Mouse (Mus musculus): Measurements from ENCODE around the gene Lman1l. TPM values are rescaled to one million over a fixed set of nuclear protein-coding genes. Genes with fewer than 3 reads are reported as not detected.

The Lman1l gene
- polyA plus RNA-seq, 1 experiment: 0.06 TPM

DNA sequence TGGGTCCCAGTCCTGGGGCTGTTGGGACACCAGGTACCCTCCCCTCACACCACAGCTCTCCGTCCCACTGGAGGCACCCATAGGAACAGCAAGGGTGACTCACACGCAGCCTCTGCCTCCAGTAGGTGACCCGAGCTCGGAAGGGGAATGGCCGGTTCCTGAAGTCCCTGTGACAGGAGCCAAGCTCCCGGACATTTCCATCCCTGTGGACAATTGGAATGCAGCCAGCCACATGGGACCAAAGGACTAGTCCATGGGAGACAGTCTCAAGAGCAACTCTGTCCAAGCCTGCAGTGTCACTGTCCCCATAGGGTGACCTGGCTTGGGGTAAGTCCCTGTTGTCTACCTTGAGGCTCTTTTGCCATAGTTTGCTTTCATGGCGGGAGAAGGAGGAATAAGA lies 6.6 kb downstream of the Lman1l start:
- TF ChIP-seq CTCF (IDR thresholded peaks at IDR 0.05; ENCODE audit: insufficient read depth, low read length): no peak
- TF ChIP-seq POLR2A (IDR thresholded peaks at IDR 0.05; ENCODE audit: borderline replicate concordance, extremely low read depth, low read depth, low read length): no peak
- Histone ChIP-seq H3K4me1 (ENCODE audit: control insufficient read depth, insufficient read depth, low read length) (no peaks in the 10 kb centered on the region), H3K4me3 (replicated peaks; ENCODE audit: extremely low read depth, low read depth, low read length) (no peak overlapping the region)
- WGBS: 69% methylated on average over 7 of the region's 7 CpGs
- DNase-seq: no peak

DNA sequence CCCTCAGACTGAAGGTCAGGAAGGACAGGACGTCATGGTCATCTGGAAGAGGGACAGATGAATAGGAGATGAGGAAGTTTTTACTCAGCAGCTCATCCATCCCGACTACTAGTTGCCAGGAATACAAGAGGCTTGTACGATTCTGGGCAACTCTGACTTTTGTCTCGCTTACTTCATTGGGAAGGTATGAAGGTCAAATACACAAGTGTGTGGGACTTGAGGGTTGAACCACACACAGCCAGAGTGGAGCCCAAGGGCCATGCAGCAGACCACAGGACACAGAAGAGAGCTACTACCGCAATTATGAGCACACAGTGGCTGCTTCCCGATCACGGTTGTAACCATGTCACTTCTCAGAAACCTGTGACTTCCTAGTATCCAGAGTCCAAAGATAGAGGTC lies 8.0 kb downstream of the Lman1l start:
- no peak for TF ChIP-seq CTCF (IDR thresholded peaks at IDR 0.05; ENCODE audit: insufficient read depth, low read length)
- TF ChIP-seq POLR2A (IDR thresholded peaks at IDR 0.05; ENCODE audit: borderline replicate concordance, extremely low read depth, low read depth, low read length): no peak
- H3K4me1 ChIP-seq (ENCODE audit: control insufficient read depth, insufficient read depth, low read length): no peaks in the 10 kb centered on the region
- DNase-seq: no peak
- no peak overlapping the region for H3K4me3 ChIP-seq (replicated peaks; ENCODE audit: extremely low read depth, low read depth, low read length)
- 54% methylated on average over 7 of the region's 7 CpGs for WGBS

DNA sequence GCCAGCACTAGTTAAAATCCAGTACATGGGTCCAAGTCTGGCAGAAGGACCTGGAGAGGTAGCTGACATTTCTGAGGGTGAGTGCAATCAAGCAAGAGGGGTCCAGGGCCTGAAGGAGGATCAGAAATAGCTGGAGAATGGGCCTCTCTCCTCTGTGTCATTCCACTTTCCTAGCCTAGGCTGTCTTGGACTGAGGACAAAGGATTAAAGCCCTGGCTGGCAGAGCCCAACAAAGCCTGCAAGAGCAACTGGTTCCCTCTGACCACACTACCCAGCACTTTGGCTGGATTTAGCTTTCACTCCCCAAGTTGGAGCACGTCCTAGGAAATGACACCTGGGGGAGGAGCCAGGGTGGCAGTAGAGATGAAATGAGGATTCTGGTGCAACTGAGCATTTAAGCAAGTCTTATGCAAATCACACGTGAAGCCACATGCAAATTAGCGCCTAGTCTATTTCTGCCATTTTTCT lies 10.2 kb downstream of the Lman1l start:
- TF ChIP-seq CTCF (IDR thresholded peaks at IDR 0.05; ENCODE audit: insufficient read depth, low read length) (no peak), POLR2A (IDR thresholded peaks at IDR 0.05; ENCODE audit: borderline replicate concordance, extremely low read depth, low read depth, low read length) (no peak)

DNA sequence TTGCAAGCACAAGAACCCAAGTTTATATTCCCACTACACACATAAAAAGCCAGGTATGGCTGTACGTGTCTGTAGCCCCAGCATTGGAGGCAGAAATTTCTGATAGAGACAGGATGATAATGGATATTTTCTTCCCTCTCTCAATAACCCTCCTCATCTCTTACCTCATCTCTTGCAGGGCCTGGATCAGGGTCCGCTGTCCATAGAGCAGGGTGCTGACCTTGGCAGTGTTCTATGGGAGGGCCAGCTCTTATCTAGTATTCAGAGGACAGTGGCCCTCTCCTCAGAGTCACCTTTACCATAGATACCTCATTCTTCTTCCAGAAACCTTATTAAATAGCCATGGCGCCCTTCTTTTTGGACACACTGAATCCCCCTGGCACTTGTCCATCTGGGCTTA lies 10.8 kb downstream of the Lman1l start:
- DNase-seq: no peak
- WGBS: 39% methylated on average over 3 of the region's 3 CpGs
- Histone ChIP-seq H3K4me1 (ENCODE audit: control insufficient read depth, insufficient read depth, low read length) (no peaks in the 10 kb centered on the region), H3K4me3 (replicated peaks; ENCODE audit: extremely low read depth, low read depth, low read length) (no peak overlapping the region)
- TF ChIP-seq CTCF (IDR thresholded peaks at IDR 0.05; ENCODE audit: insufficient read depth, low read length): no peak
- TF ChIP-seq POLR2A (IDR thresholded peaks at IDR 0.05; ENCODE audit: borderline replicate concordance, extremely low read depth, low read depth, low read length): no peak

More for the DNA sequence above, 10.2 kb downstream of the Lman1l start:
- Histone ChIP-seq H3K4me1 (ENCODE audit: control insufficient read depth, insufficient read depth, low read length) (no peaks in the 10 kb centered on the region), H3K4me3 (replicated peaks; ENCODE audit: extremely low read depth, low read depth, low read length) (no peak overlapping the region)
- WGBS: 47% methylated on average over 3 of the region's 3 CpGs
- DNase-seq: no peak

DNA sequence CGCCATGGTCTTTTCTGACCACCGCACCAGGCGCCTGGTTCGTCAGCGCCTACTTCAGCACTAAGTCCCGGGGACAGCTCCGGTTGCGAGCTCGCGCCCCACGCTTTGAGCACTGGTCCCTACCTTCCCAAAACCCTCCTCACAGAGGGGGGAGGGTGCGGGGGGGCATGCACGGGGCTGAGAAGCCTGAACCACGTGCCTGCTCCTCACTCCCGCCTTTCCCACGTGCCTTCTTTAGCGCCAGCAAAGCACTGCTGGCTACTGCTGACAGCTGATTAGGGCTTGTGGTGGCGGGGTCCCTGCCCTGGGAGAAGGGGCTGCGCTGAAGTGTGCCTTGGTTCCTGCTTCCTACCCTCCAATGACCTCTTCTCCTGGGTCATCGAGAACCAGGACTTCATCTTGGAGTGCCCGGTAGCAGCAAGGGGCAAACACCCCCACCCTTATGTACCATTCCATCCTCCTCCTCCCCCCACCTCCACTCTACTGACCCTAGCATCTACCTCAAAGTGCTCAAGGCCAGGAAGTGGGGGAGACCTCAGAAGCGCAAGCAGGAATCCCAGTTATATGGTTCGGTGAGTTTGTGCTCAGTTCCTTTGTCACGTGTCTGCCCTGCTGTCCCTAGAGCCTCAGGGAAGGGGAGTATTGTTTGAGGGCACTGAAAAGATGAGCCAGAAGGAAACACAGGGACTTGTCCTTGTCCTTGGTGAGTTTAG lies 14.3 kb downstream of the Lman1l start, which contains the start of gene Cplx3:
Cplx3 (minus strand) TSS at position 143 of the 713 bp plus-strand sequence.
- Histone ChIP-seq H3K4me1 (ENCODE audit: control insufficient read depth, insufficient read depth, low read length) (no peaks in the 10 kb centered on the region), H3K4me3 (replicated peaks; ENCODE audit: extremely low read depth, low read depth, low read length) (no peak within 1 kb of the TSS)
- no peak for TF ChIP-seq POLR2A (IDR thresholded peaks at IDR 0.05; ENCODE audit: borderline replicate concordance, extremely low read depth, low read depth, low read length)
- TF ChIP-seq CTCF (IDR thresholded peaks at IDR 0.05; ENCODE audit: insufficient read depth, low read length): no peak
- DNase-seq: peak; percentile 27
- WGBS: 7% methylated on average over 24 of the region's 24 CpGs

DNA sequence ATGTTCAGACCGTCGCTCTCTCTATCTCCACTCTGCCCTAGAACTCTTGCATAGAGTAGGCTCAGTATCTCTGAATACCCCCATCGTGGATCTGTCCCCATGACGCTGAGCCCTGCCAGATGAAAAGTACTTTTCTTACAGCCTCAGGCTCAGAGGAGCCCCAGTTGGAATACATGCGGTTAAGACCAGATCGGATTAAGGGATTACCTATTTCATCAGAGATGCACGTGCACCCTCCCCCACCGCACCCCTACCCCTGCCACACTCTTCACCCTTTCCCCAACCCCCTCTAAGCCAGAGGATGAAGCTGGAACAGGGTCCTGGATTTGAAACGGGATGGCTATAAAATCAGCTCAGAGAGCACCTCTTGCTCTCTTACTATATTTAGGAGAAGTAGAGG lies 15.1 kb downstream of the Lman1l start:
- no peak for TF ChIP-seq CTCF (IDR thresholded peaks at IDR 0.05; ENCODE audit: insufficient read depth, low read length)
- no peak for TF ChIP-seq POLR2A (IDR thresholded peaks at IDR 0.05; ENCODE audit: borderline replicate concordance, extremely low read depth, low read depth, low read length)
- Histone ChIP-seq H3K4me3 (replicated peaks; ENCODE audit: extremely low read depth, low read depth, low read length) (no peak overlapping the region), H3K4me1 (ENCODE audit: control insufficient read depth, insufficient read depth, low read length) (no peaks in the 10 kb centered on the region)
- DNase-seq: no peak
- WGBS: 24% methylated on average over 9 of the region's 9 CpGs

DNA sequence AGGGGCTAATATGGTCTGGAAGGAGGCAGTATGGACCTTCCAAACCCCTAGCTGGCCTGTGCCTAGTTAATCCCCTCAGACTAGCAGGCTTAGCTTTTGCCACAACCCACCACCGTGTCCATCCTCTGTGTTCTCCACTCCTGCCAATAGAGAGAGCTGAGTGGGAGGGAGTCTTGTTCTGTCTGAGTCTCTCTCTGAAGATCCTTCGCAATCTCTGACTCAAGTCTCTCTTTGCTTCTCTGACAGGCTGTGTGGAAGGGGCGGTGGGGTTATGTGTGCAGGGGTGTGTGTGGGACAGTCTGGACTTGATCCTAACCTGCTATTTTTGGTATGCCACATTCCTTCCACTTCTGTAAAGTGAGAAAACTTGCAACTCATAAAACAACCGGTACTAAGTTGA lies 15.7 kb downstream of the Lman1l start:
- H3K4me3 ChIP-seq (replicated peaks; ENCODE audit: extremely low read depth, low read depth, low read length): no peak overlapping the region
- TF ChIP-seq POLR2A (IDR thresholded peaks at IDR 0.05; ENCODE audit: borderline replicate concordance, extremely low read depth, low read depth, low read length) (no peak), CTCF (IDR thresholded peaks at IDR 0.05; ENCODE audit: insufficient read depth, low read length) (no peak)
- 78% methylated on average over 4 of the region's 4 CpGs for WGBS
- DNase-seq: no peak
- H3K4me1 ChIP-seq (ENCODE audit: control insufficient read depth, insufficient read depth, low read length): no peaks in the 10 kb centered on the region

DNA sequence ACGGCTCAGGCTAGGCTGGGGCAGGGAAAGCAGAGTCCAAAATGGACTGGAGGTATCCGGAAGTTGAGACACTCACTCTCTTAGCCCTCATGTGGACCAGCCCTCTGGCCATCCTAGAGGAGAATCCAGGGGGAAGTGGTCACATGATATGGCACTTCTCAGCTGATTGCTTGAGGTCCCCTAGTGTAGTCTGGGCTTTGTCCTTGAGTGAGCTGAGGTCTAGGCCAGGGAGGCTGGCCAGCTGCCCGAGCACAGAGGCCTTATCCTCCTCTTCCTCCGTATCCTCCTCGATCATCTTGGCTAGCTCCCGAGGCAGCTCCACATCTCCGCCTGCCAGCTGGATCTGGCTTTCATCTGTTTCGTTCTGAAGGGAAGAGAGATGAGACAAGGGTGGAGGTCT lies 18.5 kb downstream of the Lman1l start:
- DNase-seq: no peak
- Histone ChIP-seq H3K4me1 (ENCODE audit: control insufficient read depth, insufficient read depth, low read length) (no peaks in the 10 kb centered on the region), H3K4me3 (replicated peaks; ENCODE audit: extremely low read depth, low read depth, low read length) (no peak overlapping the region)
- no peak for TF ChIP-seq CTCF (IDR thresholded peaks at IDR 0.05; ENCODE audit: insufficient read depth, low read length)
- TF ChIP-seq POLR2A (IDR thresholded peaks at IDR 0.05; ENCODE audit: borderline replicate concordance, extremely low read depth, low read depth, low read length): no peak
- 52% methylated on average over 8 of the region's 8 CpGs for WGBS

DNA sequence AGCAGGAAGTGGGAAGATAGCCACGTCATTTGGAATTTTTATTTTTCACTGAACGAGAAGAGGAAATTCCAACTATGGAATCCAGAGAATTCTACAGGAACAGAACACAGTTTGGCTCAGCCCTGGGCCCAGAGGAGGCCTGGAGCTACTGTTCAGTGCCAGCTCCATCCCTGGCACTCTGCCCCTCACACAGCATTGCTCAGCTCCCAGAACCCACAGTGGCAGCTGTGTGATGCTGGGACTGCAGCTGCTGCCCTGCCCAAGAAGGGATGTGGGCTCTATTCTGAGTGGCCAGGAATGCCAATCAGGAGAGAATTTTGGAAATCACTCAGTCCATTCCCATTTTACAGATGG lies 19.2 kb downstream of the Lman1l start:
- TF ChIP-seq POLR2A (IDR thresholded peaks at IDR 0.05; ENCODE audit: borderline replicate concordance, extremely low read depth, low read depth, low read length) (no peak), CTCF (IDR thresholded peaks at IDR 0.05; ENCODE audit: insufficient read depth, low read length) (no peak)
- Histone ChIP-seq H3K4me3 (replicated peaks; ENCODE audit: extremely low read depth, low read depth, low read length) (no peak overlapping the region), H3K4me1 (ENCODE audit: control insufficient read depth, insufficient read depth, low read length) (no peaks in the 10 kb centered on the region)
- WGBS: 22% methylated on average over 2 of the region's 2 CpGs
- no peak for DNase-seq

DNA sequence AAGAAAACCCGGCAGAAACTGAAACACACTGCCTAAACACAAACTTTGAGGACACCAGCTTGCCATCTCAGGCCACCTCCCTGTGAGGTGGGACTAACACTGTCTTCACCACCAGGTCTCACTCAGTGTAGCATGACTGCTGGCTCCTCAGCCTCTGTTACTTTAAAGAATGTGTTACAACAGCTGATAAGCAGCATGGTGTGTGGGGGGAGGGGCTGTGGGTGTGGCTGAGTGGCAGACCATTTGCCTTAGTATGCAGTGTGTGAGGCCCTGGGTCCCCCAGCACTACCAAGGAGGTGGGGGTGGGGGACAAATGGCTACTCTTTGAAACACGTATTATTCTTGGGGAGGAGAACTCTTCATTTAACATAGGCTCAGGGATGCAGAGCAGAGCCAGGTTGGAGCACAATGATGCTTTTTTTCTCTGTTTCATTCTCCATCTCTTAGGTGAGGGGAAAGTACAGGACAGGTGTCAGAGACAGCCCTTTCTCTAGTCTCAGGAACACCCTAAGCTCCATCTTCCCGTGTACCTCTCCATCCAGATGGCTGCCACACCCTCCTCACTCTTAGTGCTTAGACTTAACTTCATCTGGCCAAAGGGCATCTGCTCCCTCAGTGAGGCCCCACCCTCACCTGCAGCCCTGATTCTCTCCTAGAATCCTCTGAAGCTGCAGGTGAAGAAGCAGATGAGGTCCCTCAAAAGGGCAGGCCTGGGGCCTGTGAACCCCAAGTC lies 19.8 kb downstream of the Lman1l start:
- 19% methylated on average over 3 of the region's 3 CpGs for WGBS
- TF ChIP-seq CTCF (IDR thresholded peaks at IDR 0.05; ENCODE audit: insufficient read depth, low read length) (no peak), POLR2A (IDR thresholded peaks at IDR 0.05; ENCODE audit: borderline replicate concordance, extremely low read depth, low read depth, low read length) (no peak)
- Histone ChIP-seq H3K4me1 (ENCODE audit: control insufficient read depth, insufficient read depth, low read length) (no peaks in the 10 kb centered on the region), H3K4me3 (replicated peaks; ENCODE audit: extremely low read depth, low read depth, low read length) (no peak overlapping the region)
- no peak for DNase-seq
